Mouse (Mus musculus) lung, postnatal 0 days (tissue): ENCODE results near the gene Stat5a.

ENCODE experiments used
- CTCF ChIP-seq: IDR thresholded peaks from 2 replicates; pipeline ENCODE4 v1.5.1; 2016; ENCODE audit warnings: antibody characterized with exemption, mild to moderate bottlenecking
- EP300 ChIP-seq: IDR thresholded peaks from 2 replicates; pipeline ENCODE4 v1.6.1; 2016; ENCODE audit warnings: antibody characterized with exemption, mild to moderate bottlenecking, control low read depth

DNA sequence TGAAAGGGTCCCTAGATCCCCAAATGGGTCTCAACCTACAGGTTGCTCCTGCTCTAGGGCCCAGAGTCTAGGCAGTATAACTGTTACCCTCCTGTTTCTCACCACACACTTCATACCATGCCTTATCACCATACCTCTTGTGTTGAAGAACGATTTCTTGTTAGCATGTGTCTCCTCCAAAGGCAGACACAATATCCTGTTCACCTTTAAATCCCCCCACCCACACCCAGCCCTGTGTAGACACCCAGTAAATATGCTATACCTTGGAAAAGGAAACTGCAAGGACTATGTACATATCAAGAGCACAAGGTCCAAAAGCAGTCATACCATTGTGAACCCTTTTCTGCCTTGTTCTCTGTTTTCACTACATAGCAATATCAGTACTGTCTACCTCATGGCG is 7.1 kb upstream of the Stat5a start:
- no peak for TF ChIP-seq EP300
- no peak for TF ChIP-seq CTCF
